Mouse (Mus musculus): Measurements from ENCODE around the gene Kcnmb1.

The Kcnmb1 gene

GRCm38 (mm10) chr11:34000416-34000815 lies 37.6 kb downstream of the Kcnmb1 start:
- no peak for DNase-seq (ENCODE audit: low spot score in 2 of 2)

GRCm38 (mm10) chr11:34001938-34002592 lies 39.3 kb downstream of the Kcnmb1 start:
- DNase-seq (ENCODE audit: low spot score in 2 of 2): peak in 1 of 2 experiments; percentile 60

GRCm38 (mm10) chr11:34002593-34002965 lies 39.8 kb downstream of the Kcnmb1 start:
- DNase-seq (ENCODE audit: low spot score in 2 of 2): no peak

- no peak for DNase-seq (ENCODE audit: low spot score in 2 of 2)
Observed at GRCm38 (mm10) chr11:34007616-34008015, 44.8 kb downstream of the Kcnmb1 start.

GRCm38 (mm10) chr11:34008214-34008613 lies 45.4 kb downstream of the Kcnmb1 start:
- DNase-seq (ENCODE audit: low spot score in 2 of 2): no peak

- DNase-seq (ENCODE audit: low spot score in 2 of 2): peak; percentile 23 to 53
Observed at GRCm38 (mm10) chr11:34008702-34009101, 45.9 kb downstream of the Kcnmb1 start.

- DNase-seq (ENCODE audit: low spot score in 2 of 2): no peak
Observed at GRCm38 (mm10) chr11:34009316-34010087, 46.7 kb downstream of the Kcnmb1 start.

- DNase-seq (ENCODE audit: low spot score in 2 of 2): no peak
Observed at GRCm38 (mm10) chr11:34010133-34010858, 47.5 kb downstream of the Kcnmb1 start.

- peak in 1 of 2 experiments; percentile 17 for DNase-seq (ENCODE audit: low spot score in 2 of 2)
Observed at GRCm38 (mm10) chr11:34010859-34011172, 48.0 kb downstream of the Kcnmb1 start.

GRCm38 (mm10) chr11:34012007-34012652 lies 49.3 kb downstream of the Kcnmb1 start:
- no peak for DNase-seq (ENCODE audit: low spot score in 2 of 2)

Measured in frontal cortex, postnatal 14 days (tissue).